Mouse (Mus musculus): Measurements from ENCODE around the gene Creb3l2. TPM values are rescaled to one million over a fixed set of nuclear protein-coding genes. Genes with fewer than 3 reads are reported as not detected.

Gene Creb3l2
- polyA plus RNA-seq, 1 experiment from 2014 or later: 5.7 TPM

Other genes starting within 250 kb of the Creb3l2 start
- gene Dgki, start 142.0 kb downstream of the Creb3l2 start, polyA plus RNA-seq (2015; fragmentation: Nextera tagmentation; extraction: Ambion mirVana): 5.9 and 6.6 TPM in 2 replicates
- not detected in 2 replicates for gene Akr1d1, start 88.0 kb upstream of the Creb3l2 start, polyA plus RNA-seq (2015; fragmentation: Nextera tagmentation; extraction: Ambion mirVana)

Data from neural tube, embryonic 13.5 days (tissue).